11 mouse cellular contexts compared by ENCODE assay signal in the genomic region with DNA sequence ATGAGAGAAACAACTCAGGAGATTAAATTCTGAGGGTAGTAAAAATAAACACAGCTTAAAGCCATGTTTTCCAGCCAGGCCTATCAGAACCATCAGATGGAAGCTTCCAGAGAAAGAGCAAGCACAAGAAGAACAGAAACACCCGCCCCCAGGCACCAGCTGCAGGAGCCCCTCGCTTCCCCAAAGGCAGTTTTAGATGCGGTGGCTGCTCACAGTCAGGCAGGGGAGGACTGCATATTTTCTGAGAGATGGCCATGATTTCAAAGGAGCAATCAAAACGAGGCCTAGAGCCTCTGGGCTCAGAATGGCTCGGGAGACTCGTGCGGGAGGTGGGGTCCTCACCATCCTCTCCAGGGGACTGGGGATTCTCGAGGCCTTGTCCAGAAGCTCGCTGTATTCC. TPM values are rescaled to one million over a fixed set of nuclear protein-coding genes. Genes with fewer than 3 reads are reported as not detected.
DNase-seq lines count a peak whose midpoint lies in the region; ATAC-seq lines count a peak whose summit lies in the region.
"Had no signal": no experiment of that assay in that cellular context is flagged by ENCODE, and none has a peak within 500 bp of the region (broad histone marks: within the 10 kb centered on the region; RNA-seq: fewer than 3 reads in every experiment).

No protein-coding gene starts in this region.

- H3K9ac ChIP-seq in embryonic facial prominence, embryonic 13.5 days = no peak overlapping the region
- H3K9ac ChIP-seq: heart, embryonic 15.5 days; limb, embryonic 13.5 days had no signal

- intact Hi-C loops in heart, postnatal 25 days (cut with DNase I) = no loop called here

- peak; percentile 91 for DNase-seq in heart, adult 11 months
- DNase-seq in heart, postnatal 25 days (ENCODE audit: low spot score) = no peak
- peak; percentile 57 to 77 for DNase-seq in layer of hippocampus, postnatal 14 days (ENCODE audit: low spot score in 2 of 2)
- DNase-seq in ovary, postnatal 14 days (ENCODE audit: low spot score) = peak; percentile 21
- no peak for DNase-seq in cerebellum, adult 9-11 months
- DNase-seq in urinary bladder, adult 2 months (ENCODE audit: low spot score) = no peak
- DNase-seq in T-cell, adult 2 months (ENCODE audit: low spot score) = no peak
- DNase-seq: lung, postnatal 14 days had no signal

- H3K36me3 ChIP-seq in embryonic facial prominence, embryonic 13.5 days = peaks cover 24% of the 10 kb centered on the region; the same call in 1 of the 2 replicates

- H3K4me2 ChIP-seq in embryonic facial prominence, embryonic 13.5 days = no peak overlapping the region
- H3K4me2 ChIP-seq: heart, embryonic 15.5 days; limb, embryonic 13.5 days had no signal

- peaks cover 17% of the 10 kb centered on the region for H3K4me1 ChIP-seq in embryonic facial prominence, embryonic 13.5 days

- H3K4me3 ChIP-seq in embryonic facial prominence, embryonic 13.5 days = no peak overlapping the region
- H3K4me3 ChIP-seq: heart, embryonic 15.5 days; limb, embryonic 13.5 days had no signal

- ATAC-seq in embryonic facial prominence, embryonic 13.5 days (ENCODE audit: insufficient number of reproducible peaks, insufficient read depth, low FRiP score, low TSS enrichment, low read depth) = no peak

- no peaks in the 10 kb centered on the region for H3K27me3 ChIP-seq in embryonic facial prominence, embryonic 13.5 days
- H3K27me3 ChIP-seq: heart, embryonic 15.5 days; limb, embryonic 13.5 days had no signal

- peak overlapping the region; percentile 73 for H3K27ac ChIP-seq in embryonic facial prominence, embryonic 13.5 days
- H3K27ac ChIP-seq: heart, embryonic 15.5 days; limb, embryonic 13.5 days had no signal

- no peaks in the 10 kb centered on the region for H3K9me3 ChIP-seq in embryonic facial prominence, embryonic 13.5 days
- H3K9me3 ChIP-seq: heart, embryonic 15.5 days; limb, embryonic 13.5 days had no signal

- WGBS in embryonic facial prominence, embryonic 13.5 days = 37% methylated on average over 9 of the region's 9 CpGs

RNA-seq across cellular contexts. Expression of gene Gsdme, which starts 59.0 kb away (rescaled TPM):
- total RNA-seq in heart, postnatal 25 days (2021) = under 1 TPM; 0.34 to 0.49 TPM
- 41.1 and 42.5 TPM in 2 replicates for polyA plus RNA-seq in embryonic facial prominence, embryonic 13.5 days (2015; fragmentation: Nextera tagmentation; extraction: Ambion mirVana)
- total RNA-seq in layer of hippocampus, postnatal 14 days (2021) = 10 to 100 TPM; 11.6 to 12.7 TPM
- polyA plus RNA-seq in urinary bladder, adult 2 months (2012; rRNA removed) = 4.1 and 5.2 TPM in 2 replicates

Comparison
In these comparisons a context has a peak if more than half of its experiments do, and no peak if none do; other contexts are left out.
1. DNase-seq: peak in heart, adult 11 months (single experiment), layer of hippocampus, postnatal 14 days (2 of 2) and ovary, postnatal 14 days (single experiment); none in heart, postnatal 25 days (single experiment), cerebellum, adult 9-11 months (single experiment), urinary bladder, adult 2 months (single experiment) and T-cell, adult 2 months (single experiment).
2. RNA of gene Gsdme, which starts 59.0 kb away (total RNA-seq): 11.6 to 12.7 TPM in layer of hippocampus, postnatal 14 days; 0.34 to 0.49 TPM in heart, postnatal 25 days; every median in the first group is over 4 times any median in the second.